Mouse (Mus musculus) CH12.LX (cell line): Measurements from ENCODE around the gene Atxn7l1.

ENCODE experiments used
- CTCF ChIP-seq, 2 experiments: IDR thresholded peaks in 1 of 2; conservative IDR thresholded peaks in 1 of 2; 2 replicates each; pipeline ENCODE4 v1.5.1; 2011 to 2012; ENCODE audit warnings: low read depth in 2 of 2, low read length in 2 of 2, improper control_type of control experiment in 1 of 2, inconsistent platforms in 1 of 2, mild to moderate bottlenecking in 1 of 2, moderate library complexity in 1 of 2
- EP300 ChIP-seq: IDR thresholded peaks from 2 replicates; pipeline ENCODE4 v1.6.1; 2011; ENCODE audit warnings: low read length, improper control_type of control experiment
- GABPA ChIP-seq: IDR thresholded peaks from 2 replicates; pipeline ENCODE4 v1.6.1; 2012; ENCODE audit warnings: low read depth, low read length, improper control_type of control experiment, inconsistent platforms; ENCODE audit not compliant: insufficient replicate concordance
- HCFC1 ChIP-seq: IDR thresholded peaks from 2 replicates; pipeline ENCODE4 v1.6.1; 2012; ENCODE audit warnings: low read depth, mild to moderate bottlenecking, inconsistent platforms, low read length, improper control_type of control experiment
- KAT2A ChIP-seq: IDR thresholded peaks from 2 replicates; pipeline ENCODE4 v1.6.1; 2012; ENCODE audit warnings: low read length, improper control_type of control experiment, inconsistent platforms; ENCODE audit not compliant: insufficient replicate concordance
- MAX ChIP-seq: IDR thresholded peaks from 2 replicates; pipeline ENCODE4 v1.6.1; 2011; ENCODE audit warnings: low read length, improper control_type of control experiment
- MAZ ChIP-seq: IDR thresholded peaks from 2 replicates; pipeline ENCODE4 v1.6.1; 2012; ENCODE audit warnings: low read depth, mild to moderate bottlenecking, inconsistent platforms, low read length, improper control_type of control experiment, moderate library complexity
- MEF2A ChIP-seq: IDR thresholded peaks from 2 replicates; pipeline ENCODE4 v1.6.1; 2014; ENCODE audit warnings: low read depth, mild to moderate bottlenecking, inconsistent platforms, low read length, improper control_type of control experiment, borderline replicate concordance
- MXI1 ChIP-seq: IDR thresholded peaks from 2 replicates; pipeline ENCODE4 v1.6.1; 2011; ENCODE audit warnings: mild to moderate bottlenecking, low read depth, low read length, improper control_type of control experiment
- POLR2A ChIP-seq: IDR thresholded peaks from 2 replicates; pipeline ENCODE4 v1.6.1; 2011; ENCODE audit warnings: low read depth, mild to moderate bottlenecking, improper control_type of control experiment, low read length
- SMC3 ChIP-seq: IDR thresholded peaks from 2 replicates; pipeline ENCODE4 v1.6.1; 2011; ENCODE audit warnings: low read depth, low read length, improper control_type of control experiment
- TBP ChIP-seq: conservative IDR thresholded peaks from 2 replicates; pipeline ENCODE4 v1.6.1; 2011; ENCODE audit warnings: low read depth, low read length, improper control_type of control experiment
- USF2 ChIP-seq: conservative IDR thresholded peaks from 2 replicates; pipeline ENCODE4 v1.6.1; 2011; ENCODE audit warnings: low read depth, low read length, improper control_type of control experiment
- ZKSCAN1 ChIP-seq: IDR thresholded peaks from 2 replicates; pipeline ENCODE4 v1.6.1; 2012; ENCODE audit warnings: low read depth, inconsistent platforms, low read length, improper control_type of control experiment, borderline replicate concordance

DNA sequence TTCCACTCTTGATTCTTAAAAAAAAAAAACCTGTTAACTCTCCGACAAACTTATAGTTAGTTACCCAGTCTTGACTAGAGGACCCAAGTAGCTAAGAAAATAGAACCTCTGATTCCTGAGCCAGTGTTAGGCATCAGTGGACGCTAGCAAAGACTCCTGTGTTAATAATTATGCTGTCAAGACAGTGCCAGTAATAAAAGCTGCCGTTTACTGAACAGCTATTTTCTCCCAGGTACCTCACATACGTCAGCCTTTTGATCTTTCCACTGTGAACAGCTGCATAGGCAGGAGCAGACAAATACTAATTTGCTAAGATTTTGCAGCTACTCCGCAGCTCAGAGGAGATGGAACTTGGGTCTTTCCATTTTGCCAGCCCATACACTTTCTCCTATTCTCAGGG lies 20.1 kb downstream of the Atxn7l1 start:
- TF ChIP-seq CTCF (conservative IDR thresholded peaks at IDR 0.05 in 1 of 2, IDR thresholded peaks at IDR 0.05 in 1 of 2; ENCODE audit: low read depth in 2 of 2, low read length in 2 of 2) (no peak), SMC3 (no peak), POLR2A (no peak), EP300 (peak; percentile 24; the same call in 1 of the 2 replicates), TBP (no peak), HCFC1 (no peak), ZKSCAN1 (no peak), KAT2A (no peak), MEF2A (peak; percentile 60; the same call in 1 of the 2 replicates), MAZ (no peak), USF2 (no peak), MAX (no peak), GABPA (no peak), MXI1 (peak; percentile 12; the same call in 1 of the 2 replicates)
